In genomic region chr8:122527937-122528336, GRCm38 (mm10) we compare ENCODE assay signal across 22 mouse cellular contexts. TPM values are rescaled to one million over a fixed set of nuclear protein-coding genes. Genes with fewer than 3 reads are reported as not detected.
DNase-seq lines count a peak whose midpoint lies in the region; ATAC-seq and TF ChIP-seq lines count a peak whose summit lies in the region.
"Had no signal": no experiment of that assay in that cellular context is flagged by ENCODE, and none has a peak within 500 bp of the region (broad histone marks: within the 10 kb centered on the region; RNA-seq: fewer than 3 reads in every experiment).

No protein-coding gene starts in this region.

- H3K36me3 ChIP-seq in heart, embryonic 13.5 days, result peaks cover 11% of the 10 kb centered on the region
- H3K36me3 ChIP-seq in liver, embryonic 12.5 days, result peaks cover 69% of the 10 kb centered on the region
- 0 out of 2 replicates have a peak, but pooled peaks cover 4% of the 10 kb centered on the region for H3K36me3 ChIP-seq in lung, embryonic 14.5 days (ENCODE audit: insufficient read depth)
- H3K36me3 ChIP-seq: hindbrain, embryonic 13.5 days had no signal

- peak; percentile 63 for DNase-seq in gastrocnemius, adult 2 months
- no peak for DNase-seq in gastrocnemius, adult 8-10 months (ENCODE audit: low spot score in 2 of 2)
- no peak for DNase-seq in heart, adult 9 months (ENCODE audit: low spot score in 2 of 2)
- no peak for DNase-seq in liver
- no peak for DNase-seq in lung, embryonic 14.5 days
- DNase-seq in lung, postnatal 4 days, result no peak
- DNase-seq: adrenal gland, adult 8-10 months; adrenal gland, postnatal 36 days; B cell, adult 2 months; cerebellum, adult 2 months; cerebellum, postnatal 10 days; forebrain, postnatal 0 days; gastrocnemius, postnatal 36 days; heart, adult 2 months; heart, postnatal 10 days had no signal

- no peak for TF ChIP-seq CTCF in gastrocnemius, adult 2 months (IDR thresholded peaks at IDR 0.05)
- TF ChIP-seq CTCF in lung, embryonic 14.5 days (IDR thresholded peaks at IDR 0.05; ENCODE audit: low read depth), result 0 out of 2 replicates have a peak, but pooled peaks have one; percentile 6

- H3K27me3 ChIP-seq in heart, embryonic 13.5 days (replicated peaks), result no peaks in the 10 kb centered on the region
- no peaks in the 10 kb centered on the region for H3K27me3 ChIP-seq in liver, embryonic 12.5 days (replicated peaks)
- H3K27me3 ChIP-seq in lung, embryonic 14.5 days (ENCODE audit: insufficient read depth, low read length), result no peaks in the 10 kb centered on the region

- H3K27ac ChIP-seq in gastrocnemius, adult 2 months, result peak overlapping the region; percentile 83; the same call in 1 of the 2 replicates
- H3K27ac ChIP-seq in heart, embryonic 13.5 days (replicated peaks), result peak overlapping the region; percentile 32; the same call in 1 of the 2 replicates
- peak overlapping the region; percentile 81; the same call in 1 of the 2 replicates for H3K27ac ChIP-seq in liver, embryonic 12.5 days
- H3K27ac ChIP-seq in lung, embryonic 14.5 days (ENCODE audit: low read depth), result no peak overlapping the region
- H3K27ac ChIP-seq: embryonic facial prominence, embryonic 10.5 days; forebrain, embryonic 13.5 days; heart, adult 2 months; hindbrain, embryonic 13.5 days; hindbrain, postnatal 0 days had no signal

- H3K4me2 ChIP-seq in heart, embryonic 13.5 days, result no peak overlapping the region
- H3K4me2 ChIP-seq in liver, embryonic 12.5 days, result no peak overlapping the region
- no peak overlapping the region for H3K4me2 ChIP-seq in lung, embryonic 14.5 days
- H3K4me2 ChIP-seq: forebrain, embryonic 13.5 days; hindbrain, embryonic 13.5 days had no signal

- H3K9ac ChIP-seq in heart, embryonic 13.5 days, result no peak overlapping the region
- no peak overlapping the region for H3K9ac ChIP-seq in liver, embryonic 12.5 days
- H3K9ac ChIP-seq in lung, embryonic 14.5 days, result no peak overlapping the region
- H3K9ac ChIP-seq: forebrain, embryonic 13.5 days; forebrain, postnatal 0 days; hindbrain, embryonic 13.5 days had no signal

- no peaks in the 10 kb centered on the region for H3K9me3 ChIP-seq in heart, embryonic 13.5 days
- no peaks in the 10 kb centered on the region for H3K9me3 ChIP-seq in liver, embryonic 12.5 days (replicated peaks)
- H3K9me3 ChIP-seq in lung, embryonic 14.5 days (ENCODE audit: low read depth, low read length), result no peaks in the 10 kb centered on the region
- H3K9me3 ChIP-seq: embryonic facial prominence, embryonic 10.5 days; forebrain, embryonic 13.5 days; hindbrain, embryonic 13.5 days had no signal

- no peak overlapping the region for H3K4me3 ChIP-seq in gastrocnemius, adult 2 months
- H3K4me3 ChIP-seq in heart, embryonic 13.5 days, result no peak overlapping the region
- H3K4me3 ChIP-seq in liver, embryonic 12.5 days, result no peak overlapping the region
- no peak overlapping the region for H3K4me3 ChIP-seq in lung, embryonic 14.5 days (ENCODE audit: low read depth, low read length)
- H3K4me3 ChIP-seq: embryonic facial prominence, embryonic 10.5 days; forebrain, embryonic 13.5 days; heart, adult 2 months; hindbrain, embryonic 13.5 days had no signal

- no peak for ATAC-seq in heart, embryonic 13.5 days (ENCODE audit: extremely low read depth, insufficient number of reproducible peaks, low FRiP score, low TSS enrichment)
- no peak for ATAC-seq in liver, embryonic 12.5 days
- no peak for ATAC-seq in lung, embryonic 14.5 days (ENCODE audit: insufficient read depth)
- ATAC-seq: CD4-positive, CD25-positive, alpha-beta regulatory T cell, adult 4 months; forebrain, embryonic 13.5 days; forebrain, postnatal 0 days; hindbrain, postnatal 0 days had no signal

- intact Hi-C loops in gastrocnemius, adult 2 months (cut with DNase I), result no loop called here

- peaks cover 77% of the 10 kb centered on the region for H3K4me1 ChIP-seq in heart, embryonic 13.5 days
- peaks cover 84% of the 10 kb centered on the region for H3K4me1 ChIP-seq in liver, embryonic 12.5 days
- H3K4me1 ChIP-seq in lung, embryonic 14.5 days (ENCODE audit: insufficient read depth), result peaks cover 40% of the 10 kb centered on the region

- WGBS in heart, embryonic 13.5 days, result 95% methylated on average over 3 of the region's 3 CpGs
- WGBS in liver, embryonic 12.5 days (ENCODE audit: insufficient replicate concordance), result 86% methylated on average over 3 of the region's 3 CpGs
- WGBS in lung, embryonic 14.5 days, result 88% methylated on average over 3 of the region's 3 CpGs

RNA-seq across cellular contexts. Expression of gene Piezo1, which starts 23.2 kb away (rescaled TPM):
- 10 to 100 TPM; 11.3 to 25.5 TPM for total RNA-seq in gastrocnemius, adult 2 months (2021)
- total RNA-seq in gastrocnemius, adult 8-10 months (2022), result 10 to 100 TPM; 11.7 to 14.4 (median 13.9) TPM
- 12.9 and 15.4 TPM in 2 replicates for polyA plus RNA-seq in heart, embryonic 13.5 days (2015; fragmentation: Nextera tagmentation; extraction: Ambion mirVana)
- 21.7 and 24.4 TPM in 2 replicates for polyA plus RNA-seq in liver, embryonic 12.5 days (2016; fragmentation: Nextera tagmentation; extraction: Ambion mirVana)
- polyA plus RNA-seq in lung, embryonic 14.5 days (2014; fragmentation: Nextera tagmentation; extraction: Ambion mirVana), result 26.6 and 27.7 TPM in 2 replicates

RNA-seq across cellular contexts. Expression of gene Cdt1, which starts 39.9 kb away (rescaled TPM):
- total RNA-seq in gastrocnemius, adult 2 months (2021), result 1 to 10 TPM in 1 of 2 experiments, under 1 TPM in 1; 0.78 to 1.5 TPM
- total RNA-seq in gastrocnemius, adult 8-10 months (2022), result 1 to 10 TPM in 1 of 4 experiments, under 1 TPM in 3; 0.47 to 1.0 (median 0.83) TPM
- polyA plus RNA-seq in heart, embryonic 13.5 days (2015; fragmentation: Nextera tagmentation; extraction: Ambion mirVana), result 31.0 and 34.6 TPM in 2 replicates
- polyA plus RNA-seq in liver, embryonic 12.5 days (2016; fragmentation: Nextera tagmentation; extraction: Ambion mirVana), result 65.7 and 66.8 TPM in 2 replicates
- polyA plus RNA-seq in lung, embryonic 14.5 days (2014; fragmentation: Nextera tagmentation; extraction: Ambion mirVana), result 47.1 and 50.3 TPM in 2 replicates

RNA-seq across cellular contexts. Expression of gene Aprt, which starts 48.8 kb away (rescaled TPM):
- total RNA-seq in gastrocnemius, adult 2 months (2021), result 10 to 100 TPM; 40.5 to 44.8 TPM
- 10 to 100 TPM; 42.7 to 49.4 (median 45.2) TPM for total RNA-seq in gastrocnemius, adult 8-10 months (2022)
- polyA plus RNA-seq in heart, embryonic 13.5 days (2015; fragmentation: Nextera tagmentation; extraction: Ambion mirVana), result 251 and 271 TPM in 2 replicates
- polyA plus RNA-seq in liver, embryonic 12.5 days (2016; fragmentation: Nextera tagmentation; extraction: Ambion mirVana), result 226 and 253 TPM in 2 replicates
- polyA plus RNA-seq in lung, embryonic 14.5 days (2014; fragmentation: Nextera tagmentation; extraction: Ambion mirVana), result 338 and 366 TPM in 2 replicates

RNA-seq across cellular contexts. Expression of gene Ctu2, which starts 52.0 kb away (rescaled TPM):
- 1 to 10 TPM; 6.9 to 7.4 TPM for total RNA-seq in gastrocnemius, adult 2 months (2021)
- 1 to 10 TPM; 6.1 to 7.2 (median 6.7) TPM for total RNA-seq in gastrocnemius, adult 8-10 months (2022)
- polyA plus RNA-seq in heart, embryonic 13.5 days (2015; fragmentation: Nextera tagmentation; extraction: Ambion mirVana), result 23.9 and 29.6 TPM in 2 replicates
- 37.1 and 38.7 TPM in 2 replicates for polyA plus RNA-seq in liver, embryonic 12.5 days (2016; fragmentation: Nextera tagmentation; extraction: Ambion mirVana)
- polyA plus RNA-seq in lung, embryonic 14.5 days (2014; fragmentation: Nextera tagmentation; extraction: Ambion mirVana), result 45.4 and 56.2 TPM in 2 replicates

RNA-seq across cellular contexts. Expression of gene Rnf166, which starts 52.1 kb away (rescaled TPM):
- 10 to 100 TPM; 30.4 to 32.6 TPM for total RNA-seq in gastrocnemius, adult 2 months (2021)
- total RNA-seq in gastrocnemius, adult 8-10 months (2022), result 10 to 100 TPM; 29.9 to 37.5 (median 32.4) TPM
- polyA plus RNA-seq in heart, embryonic 13.5 days (2015; fragmentation: Nextera tagmentation; extraction: Ambion mirVana), result 33.2 and 42.0 TPM in 2 replicates
- 16.6 and 17.3 TPM in 2 replicates for polyA plus RNA-seq in liver, embryonic 12.5 days (2016; fragmentation: Nextera tagmentation; extraction: Ambion mirVana)
- 34.7 and 37.2 TPM in 2 replicates for polyA plus RNA-seq in lung, embryonic 14.5 days (2014; fragmentation: Nextera tagmentation; extraction: Ambion mirVana)
